Mouse (Mus musculus) lung, embryonic 14.5 days (tissue): ENCODE measurements around the gene Olig2. TPM values are rescaled to one million over a fixed set of nuclear protein-coding genes. Genes with fewer than 3 reads are reported as not detected.
"Not testable (repeated sequence)": the region's sequence is repeated elsewhere in the genome, so short reads cannot be mapped to it uniquely, and the experiment has no call there.

Experiments used
- ATAC-seq: fragments of 200-750 bp; cut with Nextera tagmentation; 2 replicates; pipeline ENCODE4 v1.8.0; 2017; ENCODE audit warnings: mild to moderate bottlenecking, moderate TSS enrichment, moderate library complexity; ENCODE audit not compliant: insufficient read depth
- DNase-seq: peaks from one replicate; pipeline ENCODE4 v3.0.0-alpha.2; 2015
- H3K27ac ChIP-seq: fragments of 300-500 bp; sonication (generic); 2 replicates; pipeline ENCODE4 v1.5.1; 2014; ENCODE audit warnings: low read depth, mild to moderate bottlenecking, moderate library complexity
- H3K27me3 ChIP-seq: fragments of 300-500 bp; sonication (generic); 2 replicates; pipeline ENCODE4 v1.6.1; 2014; ENCODE audit warnings: low read length, control low read depth; ENCODE audit not compliant: insufficient read depth
- H3K36me3 ChIP-seq: fragments of 300-500 bp; sonication (generic); 2 replicates; pipeline ENCODE4 v1.6.1; 2014; ENCODE audit warnings: control low read depth; ENCODE audit not compliant: insufficient read depth
- H3K4me1 ChIP-seq: fragments of 300-500 bp; sonication (generic); 2 replicates; pipeline ENCODE4 v1.6.1; 2014; ENCODE audit warnings: antibody characterized with exemption, control low read depth; ENCODE audit not compliant: insufficient read depth
- H3K4me2 ChIP-seq: fragments of 300-500 bp; sonication (generic); 2 replicates; pipeline ENCODE4 v1.6.1; 2014; ENCODE audit warnings: mild to moderate bottlenecking
- H3K4me3 ChIP-seq: fragments of 300-500 bp; sonication (generic); 2 replicates; pipeline ENCODE4 v1.5.1; 2014; ENCODE audit warnings: low read depth, low read length
- H3K9ac ChIP-seq: fragments of 300-500 bp; sonication (generic); 2 replicates; pipeline ENCODE4 v1.6.1; 2014
- H3K9me3 ChIP-seq: fragments of 300-500 bp; sonication (generic); 2 replicates; pipeline ENCODE4 v1.6.1; 2016; ENCODE audit warnings: low read depth, low read length, control low read depth
- CTCF ChIP-seq: IDR thresholded peaks from 2 replicates; pipeline ENCODE4 v1.5.1; 2016; ENCODE audit warnings: antibody characterized with exemption, low read depth
- WGBS: fragments of 180-500 bp; shearing (Covaris S2); extraction: QIAGEN DNeasy Blood & Tissue Kit; methylation state at CpG from one replicate; pipeline ENCODE4 v1.1.7; 2014; 5-methylcytosine and 5-hydroxymethylcytosine counted together
- polyA plus RNA-seq: library from polyadenylated mRNA; unstranded; fragments of >200 nt; fragmentation: Nextera tagmentation; extraction: Ambion mirVana; gene quantifications from 2 replicates; pipeline ENCODE4 v1.2.1, GENCODE M21; 2014

The Olig2 gene
- polyA plus RNA-seq, 1 experiment from 2014 or later, result not detected

- DNase-seq, result no peak
- Histone ChIP-seq H3K9ac (no peak overlapping the region), H3K4me3 (no peak overlapping the region), H3K4me2 (no peak overlapping the region), H3K36me3 (no peaks in the 10 kb centered on the region), H3K4me1 (no peaks in the 10 kb centered on the region), H3K27ac (no peak overlapping the region), H3K27me3 (peaks cover 79% of the 10 kb centered on the region), H3K9me3 (no peaks in the 10 kb centered on the region)
- ATAC-seq, result no peak
- no peak for TF ChIP-seq CTCF
- 5% methylated on average over 25 of the region's 25 CpGs for WGBS
Observed at GRCm38 (mm10) chr16:91232470-91233240, 7.4 kb downstream of the Olig2 start.

GRCm38 (mm10) chr16:91233241-91233944 is 8.1 kb downstream of the Olig2 start:
- TF ChIP-seq CTCF, result no peak

DNA sequence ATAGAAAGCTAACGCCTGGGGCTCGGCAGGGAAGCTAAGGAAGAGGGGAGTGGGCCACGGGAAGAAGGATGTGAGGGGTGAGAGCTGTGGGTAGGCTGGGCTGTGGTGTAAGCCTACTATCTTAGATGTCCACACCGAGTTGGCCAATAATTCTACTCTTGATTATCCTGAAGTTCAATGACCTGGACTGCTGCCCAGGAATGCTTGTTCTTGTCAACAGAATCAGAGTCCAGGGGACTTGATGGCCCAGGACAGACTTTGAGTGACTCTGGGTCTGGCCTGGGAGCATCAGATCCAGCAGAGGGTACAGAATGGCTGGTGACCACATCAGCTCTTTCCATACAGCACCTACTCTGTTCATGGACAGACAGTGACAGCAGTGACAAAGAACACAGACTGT is 13.8 kb downstream of the Olig2 start:
- Histone ChIP-seq H3K4me1 (no peaks in the 10 kb centered on the region), H3K36me3 (no peaks in the 10 kb centered on the region), H3K27ac (no peak overlapping the region), H3K4me2 (no peak overlapping the region), H3K27me3 (peaks cover 30% of the 10 kb centered on the region), H3K4me3 (no peak overlapping the region), H3K9me3 (no peaks in the 10 kb centered on the region), H3K9ac (no peak overlapping the region)
- WGBS, result 39% methylated on average over 4 of the region's 4 CpGs
- ATAC-seq (no peak), DNase-seq (no peak)
- TF ChIP-seq CTCF, result no peak

More at GRCm38 (mm10) chr16:91233241-91233944, 8.1 kb downstream of the Olig2 start:
- Histone ChIP-seq H3K36me3 (no peaks in the 10 kb centered on the region), H3K27me3 (peaks cover 79% of the 10 kb centered on the region), H3K4me3 (no peak overlapping the region), H3K9me3 (no peaks in the 10 kb centered on the region), H3K9ac (no peak overlapping the region), H3K4me1 (no peaks in the 10 kb centered on the region), H3K27ac (no peak overlapping the region), H3K4me2 (no peak overlapping the region)
- 27% methylated on average over 11 of the region's 11 CpGs for WGBS
- no peak for DNase-seq
- no peak for ATAC-seq

DNA sequence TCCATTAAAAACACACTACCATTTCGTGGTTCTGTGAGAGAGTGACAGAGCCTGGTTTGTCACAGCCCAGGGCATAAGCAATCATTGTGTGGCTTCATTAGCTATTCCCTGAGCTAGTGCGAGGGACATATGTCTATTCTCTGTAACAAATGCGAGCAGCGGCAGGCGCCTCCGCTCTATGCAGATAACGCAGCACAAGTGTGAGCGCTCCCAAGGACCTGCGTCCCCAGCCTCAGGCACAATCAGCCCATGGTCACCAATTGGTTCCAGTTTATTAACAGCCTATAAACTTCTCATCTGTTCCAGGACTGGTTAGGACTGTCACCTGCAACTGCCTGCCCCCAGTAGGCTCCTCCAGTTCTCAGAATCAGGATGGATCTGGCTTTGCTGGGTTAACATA is 21.0 kb downstream of the Olig2 start:
- Histone ChIP-seq H3K4me2 (no peak overlapping the region), H3K4me3 (no peak overlapping the region), H3K36me3 (no peaks in the 10 kb centered on the region), H3K4me1 (no peaks in the 10 kb centered on the region), H3K9me3 (no peaks in the 10 kb centered on the region), H3K27ac (no peak overlapping the region), H3K27me3 (0 out of 2 replicates have a peak, but pooled peaks cover 5% of the 10 kb centered on the region), H3K9ac (no peak overlapping the region)
- no peak for DNase-seq
- no peak for TF ChIP-seq CTCF
- WGBS, result 65% methylated on average over 9 of the region's 9 CpGs
- no peak for ATAC-seq

GRCm38 (mm10) chr16:91255419-91256164 is 30.3 kb downstream of the Olig2 start:
- not testable (repeated sequence) for H3K9ac ChIP-seq, DNase-seq, H3K9me3 ChIP-seq, H3K4me1 ChIP-seq, H3K36me3 ChIP-seq, H3K4me3 ChIP-seq, H3K4me2 ChIP-seq, H3K27ac ChIP-seq, ATAC-seq
- peaks cover 25% of the 10 kb centered on the region for H3K27me3 ChIP-seq
- 5% methylated on average over 18 of the region's 28 CpGs for WGBS

DNA sequence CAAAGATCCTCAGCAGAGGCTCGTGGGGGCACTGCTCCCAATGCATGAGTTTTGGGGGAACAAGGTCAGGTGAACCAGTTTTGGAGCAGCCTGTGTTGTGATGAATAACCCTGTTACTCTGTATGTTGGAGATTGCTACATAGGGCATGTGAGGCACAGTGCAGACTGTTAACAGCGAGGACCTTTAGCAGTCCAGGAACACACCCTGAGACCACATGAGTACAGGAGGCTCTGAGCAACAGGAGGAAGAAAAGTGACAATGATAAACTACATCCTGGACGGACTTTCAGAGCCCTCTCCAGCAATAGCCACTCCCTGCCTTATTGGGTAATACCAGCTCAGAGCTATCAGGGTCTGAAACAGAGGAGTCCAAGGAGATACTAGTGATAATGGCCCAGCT is 33.7 kb downstream of the Olig2 start:
- H3K27ac ChIP-seq, result no peak overlapping the region
- 49% methylated on average over 3 of the region's 3 CpGs for WGBS
- no peaks in the 10 kb centered on the region for H3K36me3 ChIP-seq
- no peak overlapping the region for H3K4me3 ChIP-seq
- peaks cover 25% of the 10 kb centered on the region for H3K27me3 ChIP-seq
- DNase-seq (no peak), ATAC-seq (no peak)
- H3K4me2 ChIP-seq, result no peak overlapping the region
- H3K9ac ChIP-seq, result no peak overlapping the region
- no peaks in the 10 kb centered on the region for H3K9me3 ChIP-seq
- TF ChIP-seq CTCF, result no peak
- H3K4me1 ChIP-seq, result no peaks in the 10 kb centered on the region

- no peak for ATAC-seq
- no peak for TF ChIP-seq CTCF
- no peak for DNase-seq
- H3K4me2 ChIP-seq, result no peak overlapping the region
- no peak overlapping the region for H3K27ac ChIP-seq
- no peaks in the 10 kb centered on the region for H3K9me3 ChIP-seq
- WGBS, result 80% methylated on average over 3 of the region's 3 CpGs
- no peak overlapping the region for H3K4me3 ChIP-seq
- H3K9ac ChIP-seq, result no peak overlapping the region
- H3K36me3 ChIP-seq, result no peaks in the 10 kb centered on the region
- H3K27me3 ChIP-seq, result peaks cover 26% of the 10 kb centered on the region
- no peaks in the 10 kb centered on the region for H3K4me1 ChIP-seq
Observed at GRCm38 (mm10) chr16:91260861-91261260, 35.6 kb downstream of the Olig2 start.
